Mouse (Mus musculus) thymus, adult 18-20 months (tissue): Measurements from ENCODE around the gene Dnm2.

Source experiments
- DNase-seq, 2 experiments: peaks; one replicate each; pipeline ENCODE4 v3.0.0; 2022; ENCODE audit warnings: mixed read lengths in 2 of 2

The Dnm2 gene

DNA sequence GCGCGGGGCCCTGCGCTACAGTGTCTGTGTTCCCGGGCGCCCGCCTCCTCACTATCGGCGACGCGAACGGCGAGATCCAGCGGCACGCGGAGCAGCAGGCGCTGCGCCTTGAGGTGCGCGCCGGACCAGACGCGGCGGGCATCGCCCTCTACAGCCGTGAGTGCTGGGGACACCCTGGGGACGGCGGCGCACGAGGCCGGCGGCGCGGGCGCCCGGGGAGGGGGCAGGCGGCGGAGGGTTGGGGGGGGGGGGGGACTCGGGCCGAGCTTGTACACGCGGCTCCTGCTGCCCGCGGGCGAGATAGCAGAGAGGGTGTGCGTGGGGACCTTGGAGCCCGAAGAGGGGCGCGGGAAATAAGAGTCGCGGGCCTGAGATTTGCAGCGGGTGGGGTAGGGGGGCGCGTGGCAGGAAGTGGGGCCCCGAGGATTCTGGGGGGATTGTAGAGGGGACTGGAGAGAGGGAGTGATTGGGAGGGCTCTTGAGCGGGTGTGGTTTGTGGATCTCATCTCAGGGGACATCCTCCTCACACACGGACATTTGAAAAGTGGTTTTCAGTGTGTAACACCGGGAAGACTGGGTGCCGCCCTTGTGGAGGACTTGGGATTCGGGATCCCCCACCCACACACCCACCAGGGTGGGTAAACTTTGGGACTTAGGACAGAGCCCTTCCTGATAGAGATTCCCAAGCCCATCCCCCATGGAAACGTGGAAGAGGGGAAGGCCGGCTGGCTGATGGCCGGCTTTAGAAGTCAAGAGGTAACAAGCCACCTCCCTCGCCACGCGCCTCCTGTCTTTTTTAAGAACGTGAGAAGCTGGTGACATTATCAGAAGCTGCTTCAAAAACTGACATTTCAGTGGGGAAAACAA lies 122.6 kb downstream of the Dnm2 start:
- DNase-seq, result peak; percentile 57

DNA sequence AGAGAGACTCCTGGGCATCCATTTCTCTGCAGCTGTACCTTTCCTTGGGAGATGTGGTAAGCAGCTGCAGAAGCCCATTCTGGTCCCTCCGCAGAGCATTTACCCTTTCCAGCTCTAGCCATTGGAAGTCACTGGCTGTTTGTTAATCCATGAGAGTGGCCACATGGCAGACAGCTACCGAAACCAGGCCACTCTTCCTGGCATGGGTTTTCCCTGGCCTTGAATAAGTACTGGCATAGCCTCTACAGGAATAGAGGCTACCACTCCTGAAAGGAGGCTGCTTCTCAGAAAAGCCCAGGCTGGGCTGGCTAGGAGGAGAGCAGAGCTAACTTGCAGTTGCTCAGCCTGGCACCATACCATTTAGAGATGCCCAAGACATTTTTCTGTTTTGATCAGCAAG lies 126.3 kb downstream of the Dnm2 start:
- DNase-seq, result no peak

DNA sequence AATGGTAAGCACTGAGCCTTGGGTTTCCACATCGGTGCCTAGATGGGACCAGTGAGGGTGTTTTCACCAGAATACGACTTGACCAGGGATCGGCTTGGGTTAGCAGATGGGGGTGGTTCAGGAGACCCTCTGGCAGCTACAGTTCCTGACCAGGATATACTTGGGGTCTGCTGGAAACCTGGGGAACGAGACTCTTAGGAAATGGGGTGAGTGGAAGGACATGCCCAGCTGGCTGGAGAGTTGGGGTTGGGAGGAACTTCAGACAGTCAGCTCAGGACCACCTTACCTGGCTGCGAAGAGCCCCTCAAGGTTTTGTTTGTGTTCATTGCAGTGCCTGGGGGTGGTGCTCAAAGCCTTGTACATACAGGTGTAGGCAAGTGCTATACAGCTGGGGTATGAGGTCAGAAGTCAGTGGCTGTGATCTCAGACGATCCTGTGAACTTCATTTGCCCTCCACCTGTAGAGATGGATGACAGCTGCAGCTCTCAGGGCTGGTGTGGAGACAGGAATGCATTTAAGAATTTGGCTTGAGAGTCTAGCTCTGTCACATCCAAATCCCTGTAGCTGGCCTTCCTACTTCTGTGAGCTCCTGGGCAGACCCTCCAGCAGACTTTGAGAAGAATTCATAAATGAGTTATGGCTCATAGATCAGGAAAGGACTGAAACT lies 129.0 kb downstream of the Dnm2 start:
- no peak for DNase-seq

DNA sequence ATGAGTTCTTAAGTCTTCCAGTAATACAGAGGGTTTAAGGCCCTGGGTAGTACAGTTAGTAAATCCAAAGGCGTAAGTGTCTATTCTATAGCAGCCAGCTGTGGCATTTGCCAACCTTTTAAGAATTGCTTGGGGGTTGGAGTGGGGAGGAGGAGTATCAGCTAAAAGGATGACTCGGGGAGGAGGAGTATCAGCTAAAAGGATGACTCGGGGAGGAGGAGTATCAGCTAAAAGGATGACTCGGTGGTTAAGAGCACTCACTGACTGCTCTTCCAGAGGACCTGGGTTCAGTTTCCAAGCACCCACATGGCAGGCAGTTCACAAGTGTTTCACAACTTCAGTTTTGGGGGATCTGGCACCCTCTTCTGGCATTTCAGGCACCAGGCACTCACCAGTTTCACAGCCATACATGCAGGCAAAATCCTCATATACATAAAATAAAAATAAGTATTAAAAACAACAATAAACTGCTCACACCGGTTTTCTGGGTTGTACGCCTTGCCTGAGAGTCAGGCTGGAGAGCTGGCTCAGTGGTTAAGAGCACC lies 130.6 kb downstream of the Dnm2 start:
- DNase-seq, result no peak

DNA sequence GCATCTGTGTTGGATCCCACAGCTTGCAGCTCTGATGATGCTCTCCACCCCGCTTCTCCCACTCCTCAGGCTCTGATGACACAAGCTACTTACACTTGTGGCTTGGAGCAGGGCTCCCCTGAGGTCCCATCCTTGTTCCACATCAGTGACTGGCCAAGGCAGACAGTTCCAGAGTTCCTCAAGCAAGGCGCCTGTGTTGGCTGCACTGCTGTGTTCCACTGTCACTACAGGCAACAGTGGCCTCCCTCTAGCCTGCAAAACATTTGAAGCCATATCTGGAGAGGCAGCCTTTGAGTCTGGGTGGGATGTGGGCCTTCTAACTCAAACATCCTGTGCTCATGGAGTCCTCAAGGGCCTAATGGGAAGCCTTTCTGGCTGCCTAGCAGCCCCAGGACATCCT lies 132.3 kb downstream of the Dnm2 start:
- no peak for DNase-seq
